Mouse (Mus musculus) myocyte (in vitro differentiated cells): ENCODE data around the gene Zzz3.

Experiments used
- CEBPB ChIP-seq: IDR thresholded peaks from 2 replicates; pipeline ENCODE4 v1.6.1; 2011; ENCODE audit warnings: mild to moderate bottlenecking, moderate library complexity; ENCODE audit not compliant: poor library complexity, insufficient read depth, severe bottlenecking
- E2F4 ChIP-seq: IDR thresholded peaks from one replicate; pipeline ENCODE4 v1.6.1; 2011; ENCODE audit warnings: mild to moderate bottlenecking, control low read depth, moderate library complexity; ENCODE audit not compliant: insufficient read depth
- MAX ChIP-seq: IDR thresholded peaks from one replicate; pipeline ENCODE4 v1.6.1; 2011; ENCODE audit warnings: low read depth, mild to moderate bottlenecking, control low read depth
- MYOD1 ChIP-seq, 3 experiments: IDR thresholded peaks; one replicate each; pipeline ENCODE4 v1.6.1; 2011; ENCODE audit warnings: control low read depth in 2 of 3, low read depth in 2 of 3, mild to moderate bottlenecking in 2 of 3, moderate library complexity in 1 of 3; ENCODE audit not compliant: insufficient read length in 2 of 3, control insufficient read depth in 1 of 3
- MYOG ChIP-seq, 3 experiments: IDR thresholded peaks; one replicate each; pipeline ENCODE4 v1.6.1; 2011; ENCODE audit warnings: control low read depth in 2 of 3, low read depth in 2 of 3, mild to moderate bottlenecking in 2 of 3; ENCODE audit not compliant: insufficient read length in 2 of 3, control insufficient read depth in 1 of 3, insufficient read depth in 1 of 3
- POLR2A ChIP-seq: IDR thresholded peaks from one replicate; pipeline ENCODE4 v1.6.1; 2011; ENCODE audit warnings: low read depth, mild to moderate bottlenecking, control low read depth, moderate library complexity; ENCODE audit not compliant: insufficient read length
- POLR2AphosphoS2 ChIP-seq: IDR thresholded peaks from one replicate; pipeline ENCODE4 v1.6.1; 2011; ENCODE audit warnings: low read depth, control low read depth; ENCODE audit not compliant: insufficient read length
- SRF ChIP-seq: IDR thresholded peaks from one replicate; pipeline ENCODE4 v1.6.1; 2011; ENCODE audit warnings: low read depth; ENCODE audit not compliant: control insufficient read depth, insufficient read length
- TCF12 ChIP-seq: IDR thresholded peaks from one replicate; pipeline ENCODE4 v1.6.1; 2011; ENCODE audit warnings: mild to moderate bottlenecking, control low read depth; ENCODE audit not compliant: poor library complexity, insufficient read depth, severe bottlenecking
- USF1 ChIP-seq: IDR thresholded peaks from one replicate; pipeline ENCODE4 v1.6.1; 2011; ENCODE audit warnings: low read depth, mild to moderate bottlenecking, control low read depth, moderate library complexity

DNA sequence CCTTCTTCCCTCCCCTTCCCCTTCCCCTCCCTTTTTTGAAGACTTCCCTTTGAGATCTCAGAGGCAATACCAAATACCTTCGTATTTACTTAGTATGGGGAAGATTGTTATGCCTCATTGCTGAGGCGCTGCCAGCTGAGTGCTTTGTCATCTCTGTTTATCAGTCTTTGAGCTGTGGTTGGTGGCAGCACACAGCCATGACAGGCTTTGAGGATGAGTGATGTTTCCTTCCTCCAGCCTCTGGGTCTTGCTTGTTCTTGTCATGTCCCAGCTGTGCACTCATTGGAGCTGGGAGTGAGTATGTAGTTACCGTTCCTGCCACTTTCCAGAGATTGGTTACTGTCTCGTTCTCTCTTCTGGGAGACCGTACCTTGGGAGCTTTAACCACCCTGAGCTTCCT lies 39.9 kb upstream of the Zzz3 start:
- TF ChIP-seq POLR2A (no peak), CEBPB (no peak), POLR2AphosphoS2 (no peak), MAX (no peak), TCF12 (no peak), E2F4 (no peak), USF1 (no peak), SRF (no peak), MYOG (IDR thresholded peaks at IDR 0.05; ENCODE audit: control insufficient read depth in 1 of 3, insufficient read depth in 1 of 3, insufficient read length in 2 of 3, low read depth in 2 of 3) (no peak), MYOD1 (IDR thresholded peaks at IDR 0.05; ENCODE audit: control insufficient read depth in 1 of 3, insufficient read length in 2 of 3, low read depth in 2 of 3) (no peak)
